Mouse (Mus musculus): ENCODE results near the gene Mitd1. TPM values are rescaled to one million over a fixed set of nuclear protein-coding genes. Genes with fewer than 3 reads are reported as not detected.

Mitd1 gene
- polyA plus RNA-seq, 1 experiment from 2014 or later = 19.7 TPM

DNA sequence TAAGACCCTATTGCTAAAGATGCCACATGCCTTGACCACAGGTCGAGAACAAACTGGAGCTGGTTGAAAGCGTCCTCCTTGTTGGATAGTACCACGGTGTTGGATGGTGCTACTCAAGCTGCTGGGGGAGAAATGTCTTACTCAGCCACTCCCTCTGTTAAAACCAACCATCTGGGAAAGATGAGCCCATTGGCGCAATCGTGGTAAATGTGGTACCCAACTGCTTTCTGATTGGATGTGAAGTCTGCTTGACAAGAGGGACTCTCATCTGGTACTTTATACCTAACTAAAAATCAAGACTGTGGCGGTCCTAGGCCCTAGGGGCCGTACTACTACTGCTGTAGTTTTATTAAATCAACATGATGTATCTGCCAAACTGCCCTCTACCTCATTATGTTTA, 1.0 kb downstream of the Mitd1 start:
- DNase-seq (ENCODE audit: low spot score) = no peak
- WGBS = 75% methylated on average over 7 of the region's 7 CpGs
- H3K4me1 ChIP-seq = peaks cover 16% of the 10 kb centered on the region; the same call in 1 of the 2 replicates
- H3K9me3 ChIP-seq = no peaks in the 10 kb centered on the region
- H3K4me3 ChIP-seq = peak overlapping the region; percentile 82
- peaks cover 18% of the 10 kb centered on the region for H3K36me3 ChIP-seq
- no peaks in the 10 kb centered on the region for H3K27me3 ChIP-seq (ENCODE audit: insufficient read depth, poor library complexity, severe bottlenecking)
- H3K27ac ChIP-seq = no peak overlapping the region

GRCm38 (mm10) chr1:37884451-37884850, 5.8 kb downstream of the Mitd1 start:
- no peaks in the 10 kb centered on the region for H3K9me3 ChIP-seq
- DNase-seq (ENCODE audit: low spot score) = no peak
- no peak overlapping the region for H3K4me3 ChIP-seq
- peaks cover 5% of the 10 kb centered on the region; the same call in 1 of the 2 replicates for H3K4me1 ChIP-seq
- H3K36me3 ChIP-seq = peaks cover 34% of the 10 kb centered on the region
- 74% methylated on average over 4 of the region's 4 CpGs for WGBS
- no peak overlapping the region for H3K27ac ChIP-seq
- no peaks in the 10 kb centered on the region for H3K27me3 ChIP-seq (ENCODE audit: insufficient read depth, poor library complexity, severe bottlenecking)

DNA sequence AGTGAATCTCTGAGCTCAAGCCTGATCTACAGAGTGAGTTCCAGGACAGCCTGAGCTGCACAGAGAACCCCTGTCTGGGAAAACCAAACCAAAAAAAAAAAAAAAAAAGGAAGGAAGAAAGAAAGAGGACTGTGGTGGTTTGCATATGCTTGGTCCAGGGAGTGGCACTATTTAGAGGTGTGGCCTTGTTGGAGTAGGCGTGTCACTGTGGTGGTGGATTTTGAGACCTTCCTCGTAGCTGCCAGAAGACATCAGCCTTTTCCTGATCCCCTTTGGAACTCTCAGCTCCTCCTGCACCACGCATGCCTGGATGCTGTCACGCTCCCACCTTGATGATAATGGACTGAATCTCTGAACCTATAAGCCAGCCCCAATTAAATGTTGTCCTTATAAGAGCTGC, 6.8 kb downstream of the Mitd1 start:
- peaks cover 45% of the 10 kb centered on the region for H3K36me3 ChIP-seq
- DNase-seq (ENCODE audit: low spot score) = peak; percentile 9
- H3K4me1 ChIP-seq = no peaks in the 10 kb centered on the region
- 83% methylated on average over 4 of the region's 4 CpGs for WGBS
- H3K27ac ChIP-seq = no peak overlapping the region
- no peaks in the 10 kb centered on the region for H3K27me3 ChIP-seq (ENCODE audit: insufficient read depth, poor library complexity, severe bottlenecking)
- no peaks in the 10 kb centered on the region for H3K9me3 ChIP-seq
- no peak overlapping the region for H3K4me3 ChIP-seq

- no peak overlapping the region for H3K27ac ChIP-seq
- WGBS = 92% methylated on average over 13 of the region's 13 CpGs
- no peak overlapping the region for H3K4me3 ChIP-seq
- no peaks in the 10 kb centered on the region for H3K4me1 ChIP-seq
- no peak for DNase-seq (ENCODE audit: low spot score)
- H3K36me3 ChIP-seq = peaks cover 63% of the 10 kb centered on the region
- no peaks in the 10 kb centered on the region for H3K27me3 ChIP-seq (ENCODE audit: insufficient read depth, poor library complexity, severe bottlenecking)
- peaks cover 5% of the 10 kb centered on the region; the same call in 1 of the 2 replicates for H3K9me3 ChIP-seq
Measured at GRCm38 (mm10) chr1:37877736-37878460, 12.3 kb downstream of the Mitd1 start.

- H3K27me3 ChIP-seq (ENCODE audit: insufficient read depth, poor library complexity, severe bottlenecking) = 0 out of 2 replicates have a peak, but pooled peaks cover 6% of the 10 kb centered on the region
- 88% methylated on average over 4 of the region's 4 CpGs for WGBS
- peaks cover 3% of the 10 kb centered on the region; the same call in 1 of the 2 replicates for H3K4me1 ChIP-seq
- no peak for DNase-seq (ENCODE audit: low spot score)
- H3K36me3 ChIP-seq = peaks cover 37% of the 10 kb centered on the region
- peak overlapping the region; percentile 69 for H3K4me3 ChIP-seq
- peaks cover 5% of the 10 kb centered on the region; the same call in 1 of the 2 replicates for H3K9me3 ChIP-seq
- no peak overlapping the region for H3K27ac ChIP-seq
Measured at GRCm38 (mm10) chr1:37873157-37873556, 17.1 kb downstream of the Mitd1 start.

DNA sequence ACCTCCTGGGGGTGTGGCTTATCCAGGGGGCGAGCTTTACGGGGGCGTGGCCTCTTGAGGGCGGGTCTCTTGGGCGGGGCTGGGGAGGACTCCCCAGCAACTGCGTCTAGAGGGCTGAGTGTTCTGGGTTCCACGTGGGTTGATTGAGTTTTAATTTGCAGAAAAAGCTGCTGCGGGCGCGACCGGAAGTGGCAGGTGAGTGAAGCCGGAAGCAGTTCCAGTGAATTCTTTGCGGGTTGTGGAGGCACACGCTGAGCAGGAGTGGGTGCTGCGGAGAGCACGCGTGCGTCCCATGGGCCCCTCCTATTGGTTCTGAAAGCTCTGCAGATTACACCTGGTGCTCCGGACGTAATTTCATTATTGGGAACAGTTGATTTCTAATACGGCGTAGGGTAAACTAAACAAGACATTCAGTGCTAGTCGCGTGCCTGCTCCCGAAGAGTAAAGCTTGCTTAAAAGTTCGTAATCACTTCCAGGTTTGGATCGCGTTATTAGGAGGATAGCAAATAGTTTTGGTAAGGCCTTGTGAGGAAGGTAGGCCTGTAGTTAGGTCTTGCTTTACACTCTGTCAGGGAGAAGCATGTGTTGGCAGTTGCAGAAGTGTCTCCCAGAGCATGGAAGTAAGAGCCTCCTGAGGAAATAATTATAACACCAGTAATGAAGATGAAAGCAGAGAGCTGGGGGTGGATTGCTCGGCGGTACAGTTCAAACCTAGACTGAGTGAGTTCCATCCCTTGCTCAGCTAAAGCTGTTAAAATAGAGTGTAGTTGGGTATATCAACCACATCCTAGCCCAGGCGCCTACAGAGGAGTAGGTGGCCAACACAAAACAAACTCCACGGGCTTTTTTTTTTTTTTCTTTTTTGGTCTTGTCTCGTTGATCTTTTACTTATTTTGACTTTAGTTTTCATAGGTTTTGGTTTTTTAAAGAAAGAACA, 17.8 kb downstream of the Mitd1 start:
- H3K4me1 ChIP-seq = peaks cover 3% of the 10 kb centered on the region; the same call in 1 of the 2 replicates
- peak; percentile 91 for DNase-seq (ENCODE audit: low spot score)
- H3K9me3 ChIP-seq = peaks cover 5% of the 10 kb centered on the region; the same call in 1 of the 2 replicates
- peak overlapping the region; percentile 83 for H3K27ac ChIP-seq
- 0 out of 2 replicates have a peak, but pooled peaks cover 6% of the 10 kb centered on the region for H3K27me3 ChIP-seq (ENCODE audit: insufficient read depth, poor library complexity, severe bottlenecking)
- WGBS = 6% methylated on average over 33 of the region's 33 CpGs
- peak overlapping the region; percentile 69 for H3K4me3 ChIP-seq
- peaks cover 29% of the 10 kb centered on the region for H3K36me3 ChIP-seq

DNA sequence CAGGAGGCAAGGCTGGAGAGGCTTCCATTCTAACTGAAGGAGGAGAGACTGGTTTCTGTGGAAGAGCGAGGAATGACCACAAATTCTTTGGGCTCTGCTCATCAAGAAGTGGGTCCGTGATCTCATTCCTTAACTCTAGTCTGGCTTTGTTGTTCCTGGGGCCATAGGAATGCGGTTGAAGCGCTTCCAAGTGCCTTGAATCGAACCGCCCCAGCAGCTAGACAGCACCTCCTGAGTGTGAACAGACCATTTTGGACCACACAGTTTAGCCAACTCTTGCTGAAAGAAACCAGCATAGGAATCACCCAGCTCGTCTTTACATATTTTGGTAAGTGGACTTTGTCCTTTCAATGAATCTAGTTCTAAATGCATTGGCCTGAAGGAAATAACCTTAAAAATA, 18.5 kb downstream of the Mitd1 start, which contains the start of gene Lipt1:
TSS of gene Lipt1 (plus strand) at position 35 of the 400 bp plus-strand sequence.
- peak within 1 kb of the TSS; percentile 69 for H3K4me3 ChIP-seq
- H3K27me3 ChIP-seq (ENCODE audit: insufficient read depth, poor library complexity, severe bottlenecking) = 0 out of 2 replicates have a peak, but pooled peaks cover 6% of the 10 kb centered on the region
- H3K9me3 ChIP-seq = peaks cover 5% of the 10 kb centered on the region; the same call in 1 of the 2 replicates
- peak within 1 kb of the TSS; percentile 83 for H3K27ac ChIP-seq
- H3K36me3 ChIP-seq = peaks cover 22% of the 10 kb centered on the region
- peaks cover 3% of the 10 kb centered on the region; the same call in 1 of the 2 replicates for H3K4me1 ChIP-seq
- 8% methylated on average over 7 of the region's 7 CpGs for WGBS
- DNase-seq (ENCODE audit: low spot score) = peak; percentile 83

- H3K27me3 ChIP-seq (ENCODE audit: insufficient read depth, poor library complexity, severe bottlenecking) = 0 out of 2 replicates have a peak, but pooled peaks cover 6% of the 10 kb centered on the region
- 49% methylated on average over 2 of the region's 2 CpGs for WGBS
- no peak for DNase-seq (ENCODE audit: low spot score)
Measured at GRCm38 (mm10) chr1:37869362-37869761, 20.8 kb downstream of the Mitd1 start.

DNA sequence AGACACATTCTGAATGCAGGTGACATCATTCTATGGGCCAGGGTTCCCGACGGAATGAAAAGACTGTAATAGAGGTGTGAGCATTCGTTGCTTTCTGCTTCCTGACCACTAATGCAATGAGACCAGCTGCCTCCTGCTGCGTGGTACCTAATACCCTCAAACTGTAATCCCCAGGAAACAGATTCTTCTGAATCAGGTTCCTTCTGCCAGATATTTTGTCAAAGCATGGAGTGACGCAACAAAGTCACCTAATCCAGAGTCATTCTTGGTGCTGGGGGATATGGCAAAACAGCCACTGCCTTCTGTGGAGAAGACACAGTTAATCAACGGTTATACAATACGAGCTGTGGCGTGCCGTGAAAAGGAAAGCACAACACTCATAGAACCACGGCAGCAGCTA, 21.6 kb downstream of the Mitd1 start:
- Histone ChIP-seq H3K27me3 (ENCODE audit: insufficient read depth, poor library complexity, severe bottlenecking) (0 out of 2 replicates have a peak, but pooled peaks cover 6% of the 10 kb centered on the region), H3K27ac (no peak overlapping the region), H3K36me3 (no peaks in the 10 kb centered on the region), H3K4me3 (no peak overlapping the region), H3K9me3 (no peaks in the 10 kb centered on the region), H3K4me1 (peaks cover 3% of the 10 kb centered on the region; the same call in 1 of the 2 replicates)
- WGBS = 61% methylated on average over 10 of the region's 10 CpGs
- DNase-seq (ENCODE audit: low spot score) = no peak

More at GRCm38 (mm10) chr1:37869362-37869761, 20.8 kb downstream of the Mitd1 start:
- Histone ChIP-seq H3K9me3 (no peaks in the 10 kb centered on the region), H3K4me3 (no peak overlapping the region), H3K27ac (no peak overlapping the region), H3K4me1 (peaks cover 3% of the 10 kb centered on the region; the same call in 1 of the 2 replicates), H3K36me3 (0 out of 2 replicates have a peak, but pooled peaks cover 2% of the 10 kb centered on the region)

- no peak overlapping the region for H3K27ac ChIP-seq
- no peaks in the 10 kb centered on the region for H3K9me3 ChIP-seq
- 0 out of 2 replicates have a peak, but pooled peaks cover 6% of the 10 kb centered on the region for H3K27me3 ChIP-seq (ENCODE audit: insufficient read depth, poor library complexity, severe bottlenecking)
- 65% methylated on average over 10 of the region's 10 CpGs for WGBS
- no peaks in the 10 kb centered on the region for H3K36me3 ChIP-seq
- H3K4me3 ChIP-seq = no peak overlapping the region
- H3K4me1 ChIP-seq = peaks cover 3% of the 10 kb centered on the region; the same call in 1 of the 2 replicates
- no peak for DNase-seq (ENCODE audit: low spot score)
Measured at GRCm38 (mm10) chr1:37867684-37868322, 22.4 kb downstream of the Mitd1 start.

GRCm38 (mm10) chr1:37867056-37867455, 23.2 kb downstream of the Mitd1 start:
- WGBS = 63% methylated on average over 1 of the region's 1 CpGs
- no peak for DNase-seq (ENCODE audit: low spot score)
- no peak overlapping the region for H3K4me3 ChIP-seq
- H3K27ac ChIP-seq = no peak overlapping the region
- H3K9me3 ChIP-seq = no peaks in the 10 kb centered on the region
- H3K36me3 ChIP-seq = no peaks in the 10 kb centered on the region
- H3K27me3 ChIP-seq (ENCODE audit: insufficient read depth, poor library complexity, severe bottlenecking) = 0 out of 2 replicates have a peak, but pooled peaks cover 6% of the 10 kb centered on the region
- H3K4me1 ChIP-seq = peaks cover 3% of the 10 kb centered on the region; the same call in 1 of the 2 replicates

DNA sequence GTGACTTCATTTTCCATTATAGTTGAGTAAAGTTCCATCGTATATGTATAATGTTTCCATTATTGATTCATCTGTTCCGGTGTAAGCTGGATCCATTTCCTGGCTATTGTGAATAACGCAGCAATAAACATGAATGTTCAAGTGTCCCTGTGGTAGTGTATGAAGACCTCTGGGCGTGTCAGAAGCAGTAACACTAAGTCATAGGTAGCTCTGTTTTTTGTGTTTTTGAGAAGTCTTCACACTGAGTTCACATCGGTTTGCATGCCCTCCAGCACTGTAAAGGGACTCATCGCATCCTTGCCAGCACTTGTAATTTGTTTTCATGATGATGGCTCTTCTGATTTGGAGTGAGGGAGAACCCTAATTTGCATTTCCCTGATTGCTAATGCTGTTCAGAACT, 23.9 kb downstream of the Mitd1 start, which contains the start of gene Tsga10:
TSS of gene Tsga10 (minus strand) at position 144 of the 400 bp plus-strand sequence.
- no peaks in the 10 kb centered on the region for H3K9me3 ChIP-seq

More for the DNA sequence above, 23.9 kb downstream of the Mitd1 start, which contains the start of gene Tsga10:
- WGBS = 85% methylated on average over 6 of the region's 6 CpGs
- H3K36me3 ChIP-seq = no peaks in the 10 kb centered on the region
- DNase-seq (ENCODE audit: low spot score) = no peak
- H3K27ac ChIP-seq = peak within 1 kb of the TSS; percentile 88
- peak within 1 kb of the TSS; percentile 66 for H3K4me3 ChIP-seq
- 0 out of 2 replicates have a peak, but pooled peaks cover 6% of the 10 kb centered on the region for H3K27me3 ChIP-seq (ENCODE audit: insufficient read depth, poor library complexity, severe bottlenecking)
- H3K4me1 ChIP-seq = no peaks in the 10 kb centered on the region
